Mouse (Mus musculus): ENCODE results near the gene Pde3b.
"Not testable (repeated sequence)": the region's sequence is repeated elsewhere in the genome, so short reads cannot be mapped to it uniquely, and the experiment has no call there.

Pde3b gene

GRCm38 (mm10) chr7:114479779-114480178 is 64.7 kb downstream of the Pde3b start:
- DNase-seq (ENCODE audit: low spot score) = no peak

- no peak for DNase-seq (ENCODE audit: low spot score)
Measured at GRCm38 (mm10) chr7:114480196-114480989, 65.3 kb downstream of the Pde3b start.

GRCm38 (mm10) chr7:114481008-114481407 is 65.9 kb downstream of the Pde3b start:
- no peak for DNase-seq (ENCODE audit: low spot score)

- no peak for DNase-seq (ENCODE audit: low spot score)
Measured at GRCm38 (mm10) chr7:114481429-114481931, 66.4 kb downstream of the Pde3b start.

- DNase-seq (ENCODE audit: low spot score) = no peak
Measured at GRCm38 (mm10) chr7:114492540-114492939, 77.5 kb downstream of the Pde3b start.

- DNase-seq (ENCODE audit: low spot score) = no peak
Measured at GRCm38 (mm10) chr7:114494033-114494432, 79.0 kb downstream of the Pde3b start.

- no peak for DNase-seq (ENCODE audit: low spot score)
Measured at GRCm38 (mm10) chr7:114499293-114499692, 84.2 kb downstream of the Pde3b start.

GRCm38 (mm10) chr7:114508879-114509278 is 93.8 kb downstream of the Pde3b start:
- no peak for DNase-seq (ENCODE audit: low spot score)

- DNase-seq (ENCODE audit: low spot score) = no peak
Measured at GRCm38 (mm10) chr7:114520122-114520521, 105.0 kb downstream of the Pde3b start.

GRCm38 (mm10) chr7:114526245-114526644 is 111.2 kb downstream of the Pde3b start:
- no peak for DNase-seq (ENCODE audit: low spot score)

GRCm38 (mm10) chr7:114536179-114536578 is 121.1 kb downstream of the Pde3b start:
- DNase-seq (ENCODE audit: low spot score) = no peak

GRCm38 (mm10) chr7:114562531-114563241 is 147.6 kb downstream of the Pde3b start, which contains the start of gene Cyp2r1:
Gene Cyp2r1 (minus strand): TSS chr7:114562972.
- DNase-seq (ENCODE audit: low spot score) = no peak

GRCm38 (mm10) chr7:114573866-114574265 is 158.8 kb downstream of the Pde3b start:
- DNase-seq (ENCODE audit: low spot score) = not testable (repeated sequence)

- DNase-seq (ENCODE audit: low spot score) = no peak
Measured at GRCm38 (mm10) chr7:114576931-114577330, 161.8 kb downstream of the Pde3b start.

- no peak for DNase-seq (ENCODE audit: low spot score)
Measured at GRCm38 (mm10) chr7:114577665-114578064, 162.6 kb downstream of the Pde3b start.

- no peak for DNase-seq (ENCODE audit: low spot score)
Measured at GRCm38 (mm10) chr7:114580426-114580825, 165.3 kb downstream of the Pde3b start.

- no peak for DNase-seq (ENCODE audit: low spot score)
Measured at GRCm38 (mm10) chr7:114581200-114581599, 166.1 kb downstream of the Pde3b start.

GRCm38 (mm10) chr7:114582441-114582840 is 167.4 kb downstream of the Pde3b start:
- no peak for DNase-seq (ENCODE audit: low spot score)
